Mouse (Mus musculus): ENCODE data around the gene Plxnb1.
A peak's percentile ranks its signal among the peaks of the same experiment; 100 is the strongest.
"Not testable (repeated sequence)": the region's sequence is repeated elsewhere in the genome, so short reads cannot be mapped to it uniquely, and the experiment has no call there.

Gene Plxnb1

DNA sequence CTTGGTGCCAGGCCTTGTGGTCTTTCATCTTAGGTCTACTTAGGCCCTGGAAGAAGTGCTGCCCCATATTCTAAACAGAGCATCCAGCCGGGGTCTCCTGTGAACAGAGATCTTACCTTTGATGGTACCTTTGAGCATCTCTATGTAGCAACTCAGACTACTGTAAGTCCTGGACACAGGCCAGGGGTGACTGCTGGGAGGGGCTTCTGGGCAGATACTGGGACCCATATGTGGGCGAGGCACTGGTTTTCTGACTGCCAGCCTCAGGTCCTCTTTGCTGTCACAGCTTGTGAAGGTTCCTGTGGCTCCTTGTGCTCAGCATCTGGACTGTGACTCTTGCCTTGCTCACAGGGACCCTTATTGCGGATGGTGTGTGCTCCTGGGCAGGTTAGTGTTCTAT lies 7.4 kb downstream of the Plxnb1 start:
- no peak for DNase-seq (ENCODE audit: low spot score)

DNA sequence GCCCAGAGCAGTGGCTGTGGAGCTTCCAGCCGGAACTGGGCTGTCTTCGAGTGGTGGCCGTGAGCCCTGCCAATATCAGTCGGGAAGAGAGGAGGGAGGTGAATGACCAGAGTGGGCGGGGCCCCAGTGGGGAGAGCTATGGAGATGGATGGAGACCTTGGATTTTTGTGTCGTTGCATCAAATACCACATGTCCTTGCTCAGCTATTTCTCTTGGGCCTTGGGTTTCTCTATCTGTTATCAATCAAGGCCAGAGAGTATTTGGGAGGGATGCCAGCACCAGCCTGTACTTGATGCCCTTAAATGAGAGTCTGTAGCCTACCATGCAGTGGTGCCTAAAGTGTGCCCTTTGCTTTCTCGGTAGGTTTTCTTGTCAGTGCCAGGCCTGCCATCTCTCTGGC lies 8.1 kb downstream of the Plxnb1 start:
- DNase-seq (ENCODE audit: low spot score) = no peak

- no peak for DNase-seq (ENCODE audit: low spot score)
Measured at GRCm38 (mm10) chr9:109104083-109104482, 8.9 kb downstream of the Plxnb1 start.

- no peak for DNase-seq (ENCODE audit: low spot score)
Measured at GRCm38 (mm10) chr9:109105011-109105410, 9.8 kb downstream of the Plxnb1 start.

DNA sequence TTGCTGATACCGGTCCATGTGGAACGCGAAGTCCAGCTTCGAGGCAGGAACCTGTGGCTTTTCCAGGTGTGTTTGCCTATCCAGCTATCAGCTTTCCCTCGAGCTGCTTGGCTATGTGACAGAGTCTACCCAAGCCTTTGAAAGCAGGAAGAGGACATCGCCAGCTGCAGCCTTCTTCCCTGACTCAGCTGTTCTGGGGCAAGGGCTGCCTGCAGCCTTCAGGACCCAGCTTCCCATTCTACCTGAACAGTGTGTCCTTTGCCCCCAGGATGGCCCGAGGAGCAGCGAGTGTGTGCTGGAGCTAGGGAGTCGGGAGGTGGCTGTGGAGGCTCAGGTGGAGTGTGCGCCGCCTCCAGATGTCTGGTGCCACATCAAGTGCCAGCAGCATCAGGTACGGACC lies 10.5 kb downstream of the Plxnb1 start:
- DNase-seq (ENCODE audit: low spot score) = no peak

- DNase-seq (ENCODE audit: low spot score) = no peak
Measured at GRCm38 (mm10) chr9:109107341-109107740, 12.2 kb downstream of the Plxnb1 start.

- DNase-seq (ENCODE audit: low spot score) = no peak
Measured at GRCm38 (mm10) chr9:109110240-109110639, 15.1 kb downstream of the Plxnb1 start.

DNA sequence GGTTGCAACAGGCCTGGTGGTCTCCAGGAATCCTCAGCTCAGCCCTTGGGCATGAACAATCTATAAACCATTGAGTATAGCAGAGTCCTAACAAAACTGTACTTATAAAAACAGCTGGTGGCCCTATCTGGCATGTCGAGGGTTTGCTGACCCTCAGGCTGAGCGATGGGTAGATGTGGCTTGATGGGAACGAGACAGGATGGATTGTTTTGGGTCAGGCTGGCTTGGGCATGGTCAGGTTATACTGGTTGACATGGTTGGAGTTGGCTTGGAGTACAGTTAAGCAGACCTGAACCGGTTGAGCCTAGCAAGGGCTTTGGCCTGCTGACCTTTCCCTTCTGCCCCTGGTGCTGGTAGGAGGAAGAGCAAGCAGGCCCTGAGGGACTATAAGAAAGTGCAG lies 15.9 kb downstream of the Plxnb1 start:
- no peak for DNase-seq (ENCODE audit: low spot score)

GRCm38 (mm10) chr9:109111591-109111990 lies 16.4 kb downstream of the Plxnb1 start:
- no peak for DNase-seq (ENCODE audit: low spot score)

- no peak for DNase-seq (ENCODE audit: low spot score)
Measured at GRCm38 (mm10) chr9:109113331-109113730, 18.1 kb downstream of the Plxnb1 start.

DNA sequence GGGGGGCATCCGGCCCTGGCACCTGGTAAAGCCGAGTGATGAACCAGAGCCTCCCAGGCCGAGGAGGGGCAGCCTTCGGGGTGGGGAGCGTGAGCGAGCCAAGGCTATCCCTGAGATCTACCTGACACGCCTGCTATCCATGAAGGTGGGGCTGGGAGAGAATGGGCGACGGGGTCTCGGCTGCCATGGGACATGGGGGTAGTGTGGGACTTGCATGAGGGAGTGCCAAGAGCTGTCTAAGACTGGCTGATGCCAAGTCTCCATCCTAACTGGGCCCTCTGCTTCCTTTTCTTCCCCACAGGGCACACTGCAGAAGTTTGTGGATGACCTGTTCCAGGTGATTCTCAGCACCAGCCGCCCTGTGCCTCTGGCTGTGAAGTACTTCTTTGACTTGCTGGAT lies 19.1 kb downstream of the Plxnb1 start:
- DNase-seq (ENCODE audit: low spot score) = no peak

- DNase-seq (ENCODE audit: low spot score) = no peak
Measured at GRCm38 (mm10) chr9:109114871-109115270, 19.7 kb downstream of the Plxnb1 start.

DNA sequence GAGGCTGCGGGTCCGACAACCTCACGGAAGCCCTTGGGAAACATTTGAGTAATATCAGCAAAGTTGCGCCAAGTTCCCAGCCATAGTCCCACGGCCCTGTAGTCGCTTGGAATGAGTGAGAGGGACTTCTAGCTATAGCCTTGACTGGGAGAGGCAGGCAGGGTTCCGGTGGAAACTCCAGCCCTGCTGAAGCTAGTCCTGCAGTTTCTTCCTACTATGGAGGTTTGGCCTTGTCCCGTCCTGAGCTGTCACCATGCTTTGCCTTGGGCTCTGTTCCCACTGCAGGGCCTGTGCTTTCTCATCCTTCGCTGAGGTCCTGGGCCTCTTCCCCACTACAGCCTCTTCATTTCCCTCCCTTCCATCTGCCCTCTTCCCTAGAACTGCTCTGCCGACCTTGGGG lies 21.0 kb downstream of the Plxnb1 start:
- no peak for DNase-seq (ENCODE audit: low spot score)

DNA sequence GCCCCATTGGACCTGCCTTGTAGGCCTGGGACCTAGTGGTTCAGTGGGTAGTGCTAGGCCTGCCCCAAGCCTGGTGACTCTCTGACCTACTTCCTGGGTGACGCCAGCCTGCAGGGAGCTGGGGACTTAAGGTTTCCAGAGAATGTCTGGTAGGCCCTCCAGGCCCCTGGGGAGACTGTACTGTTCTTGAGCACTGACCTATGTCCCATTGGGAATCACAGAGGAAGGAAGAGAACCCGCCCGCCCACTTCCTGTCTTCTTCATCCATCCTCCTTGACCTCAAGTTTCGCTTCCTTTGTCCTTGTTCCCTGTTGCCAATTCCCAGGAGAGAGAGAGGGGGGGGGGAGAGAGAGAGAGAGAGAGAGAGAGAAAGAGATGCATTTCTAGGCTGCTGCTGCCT lies 22.9 kb downstream of the Plxnb1 start:
- DNase-seq (ENCODE audit: low spot score) = no peak

- no peak for DNase-seq (ENCODE audit: low spot score)
Measured at GRCm38 (mm10) chr9:109119571-109119970, 24.4 kb downstream of the Plxnb1 start.

GRCm38 (mm10) chr9:109120956-109121355 lies 25.8 kb downstream of the Plxnb1 start:
- DNase-seq (ENCODE audit: low spot score) = no peak

- DNase-seq (ENCODE audit: low spot score) = peak; percentile 13
Measured at GRCm38 (mm10) chr9:109122553-109123085, 27.4 kb downstream of the Plxnb1 start.

- no peak for DNase-seq (ENCODE audit: low spot score)
Measured at GRCm38 (mm10) chr9:109123266-109123665, 28.1 kb downstream of the Plxnb1 start.

- no peak for DNase-seq (ENCODE audit: low spot score)
Measured at GRCm38 (mm10) chr9:109124164-109124563, 29.0 kb downstream of the Plxnb1 start.

- DNase-seq (ENCODE audit: low spot score) = no peak
Measured at GRCm38 (mm10) chr9:109125043-109125442, 29.9 kb downstream of the Plxnb1 start.

DNA sequence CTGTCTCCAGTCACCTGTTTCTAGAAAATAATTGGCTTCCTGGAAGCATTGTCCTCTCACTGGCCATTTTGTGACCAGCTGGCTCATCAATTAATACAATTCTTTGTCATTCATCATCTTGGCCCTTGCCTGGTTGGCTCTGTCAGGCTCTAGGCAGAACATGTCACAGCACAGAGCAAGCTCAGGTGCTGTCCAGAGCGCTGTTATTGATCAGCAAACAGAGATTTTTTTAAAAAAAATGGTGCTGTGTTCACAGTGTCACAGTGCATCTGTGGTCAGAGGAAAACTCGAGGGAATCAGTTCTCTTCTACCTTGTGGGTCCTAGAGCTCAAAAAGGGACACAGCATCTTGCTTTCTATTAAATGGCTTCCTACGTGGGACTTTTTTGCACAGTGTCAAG lies 30.3 kb downstream of the Plxnb1 start:
- no peak for DNase-seq (ENCODE audit: low spot score)

GRCm38 (mm10) chr9:109127076-109127475 lies 31.9 kb downstream of the Plxnb1 start:
- DNase-seq (ENCODE audit: low spot score) = no peak

DNA sequence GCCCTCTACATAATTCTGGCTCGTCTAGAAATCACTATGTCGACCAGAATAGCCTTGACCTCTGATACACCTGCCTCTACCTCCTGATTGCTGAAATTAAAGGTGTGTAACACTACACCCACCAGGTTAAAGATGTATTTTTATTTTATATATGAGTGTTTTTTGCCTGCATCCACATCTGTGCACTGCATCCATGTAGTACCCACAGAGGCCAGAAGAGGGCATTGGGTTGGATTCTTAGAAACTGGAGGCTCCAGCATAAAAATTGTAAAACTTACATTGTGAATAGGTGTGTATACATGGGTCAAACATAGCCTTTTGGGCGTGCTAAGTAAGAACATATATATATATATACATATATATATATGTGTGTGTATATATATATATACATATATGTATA lies 33.0 kb downstream of the Plxnb1 start:
- DNase-seq (ENCODE audit: low spot score) = no peak

GRCm38 (mm10) chr9:109130076-109130475 lies 34.9 kb downstream of the Plxnb1 start:
- no peak for DNase-seq (ENCODE audit: low spot score)

DNA sequence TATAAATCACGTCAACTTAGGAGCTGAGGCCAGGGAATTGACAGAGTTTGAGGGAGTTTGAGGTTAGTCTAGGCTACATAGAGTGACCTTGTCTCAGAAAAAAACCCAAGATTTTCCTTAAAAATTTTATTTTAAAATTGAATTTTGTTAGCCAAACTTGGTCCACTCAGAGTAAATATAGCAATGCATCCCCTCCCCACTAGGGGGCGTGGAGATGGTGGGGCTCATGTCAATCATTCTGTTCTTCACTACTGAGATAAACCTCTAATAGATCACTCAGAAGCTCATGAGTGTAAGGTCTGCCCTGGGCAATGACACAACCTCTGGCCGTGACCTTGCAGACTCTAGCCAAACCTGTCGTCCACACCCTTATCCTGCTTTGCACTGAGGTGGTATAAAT lies 45.2 kb downstream of the Plxnb1 start:
- DNase-seq (ENCODE audit: low spot score) = not testable (repeated sequence)

Data from c-Kit-positive CD71-positive TER-119-positive erythroid progenitor cells, embryonic 14.5 days (primary cell).